Mouse (Mus musculus): Measurements from ENCODE around the gene Tmx4.

DNA sequence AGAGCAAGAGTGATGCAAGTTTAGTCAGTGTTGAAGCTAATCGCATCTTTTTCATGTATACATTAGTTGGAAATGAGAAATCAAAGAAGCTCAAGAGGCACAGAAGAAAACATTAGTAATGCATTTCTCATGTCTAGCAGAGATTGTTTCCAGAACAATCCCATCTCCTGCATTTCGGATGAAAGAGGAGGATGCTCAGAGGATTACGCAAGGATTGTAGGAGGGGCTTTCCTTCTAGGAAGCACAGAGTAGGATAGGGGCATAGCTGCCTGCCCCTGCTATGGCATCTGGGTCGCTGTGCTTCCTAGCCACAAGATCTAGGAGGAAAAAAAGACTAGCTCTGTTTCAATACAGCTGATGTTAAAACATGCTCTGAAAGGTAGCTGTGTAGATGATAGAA, 1.2 kb upstream of the Tmx4 start:
- no peak for TF ChIP-seq CTCF (IDR thresholded peaks at IDR 0.05)
- TF ChIP-seq EP300 (IDR thresholded peaks at IDR 0.05), result no peak

All from lung, postnatal 0 days (tissue).